Mouse (Mus musculus): Measurements from ENCODE around the gene Rnf144b. TPM values are rescaled to one million over a fixed set of nuclear protein-coding genes. Genes with fewer than 3 reads are reported as not detected.

The Rnf144b gene
- polyA plus RNA-seq, 1 experiment from 2014 or later = 1.6 TPM

- peaks cover 6% of the 10 kb centered on the region; the same call in 1 of the 2 replicates for H3K4me1 ChIP-seq (ENCODE audit: control insufficient read depth, insufficient read depth, low read length)
- no peaks in the 10 kb centered on the region for H3K36me3 ChIP-seq (ENCODE audit: control insufficient read depth, insufficient read depth, low read length)
- H3K27me3 ChIP-seq (ENCODE audit: control insufficient read depth, insufficient read depth, low read length) = no peaks in the 10 kb centered on the region
- H3K27ac ChIP-seq (ENCODE audit: low read depth, low read length) = no peak overlapping the region
- H3K9ac ChIP-seq (ENCODE audit: low read depth, low read length) = no peak overlapping the region
- no peak overlapping the region for H3K4me3 ChIP-seq (ENCODE audit: low read depth, low read length)
- ATAC-seq (replicated peaks; ENCODE audit: insufficient number of reproducible peaks, low FRiP score, low TSS enrichment) = no peak
- H3K4me2 ChIP-seq = no peak overlapping the region
- no peaks in the 10 kb centered on the region for H3K9me3 ChIP-seq (replicated peaks; ENCODE audit: control insufficient read depth, low read length)
- 72% methylated on average over 8 of the region's 8 CpGs for WGBS (ENCODE audit: insufficient replicate concordance)
Measured at GRCm38 (mm10) chr13:47133058-47133457, 10.6 kb downstream of the Rnf144b start.

- Histone ChIP-seq H3K4me3 (ENCODE audit: low read depth, low read length) (no peak overlapping the region), H3K36me3 (ENCODE audit: control insufficient read depth, insufficient read depth, low read length) (peaks cover 3% of the 10 kb centered on the region; the same call in 1 of the 2 replicates), H3K9me3 (replicated peaks; ENCODE audit: control insufficient read depth, low read length) (0 out of 2 replicates have a peak, but pooled peaks cover 4% of the 10 kb centered on the region), H3K27me3 (ENCODE audit: control insufficient read depth, insufficient read depth, low read length) (no peaks in the 10 kb centered on the region), H3K27ac (ENCODE audit: low read depth, low read length) (no peak overlapping the region), H3K4me1 (ENCODE audit: control insufficient read depth, insufficient read depth, low read length) (0 out of 2 replicates have a peak, but pooled peaks cover under 1% of the 10 kb centered on the region), H3K9ac (ENCODE audit: low read depth, low read length) (no peak overlapping the region), H3K4me2 (no peak overlapping the region)
- no peak for ATAC-seq (replicated peaks; ENCODE audit: insufficient number of reproducible peaks, low FRiP score, low TSS enrichment)
- 89% methylated on average over 7 of the region's 7 CpGs for WGBS (ENCODE audit: insufficient replicate concordance)
Measured at GRCm38 (mm10) chr13:47134836-47135235, 12.4 kb downstream of the Rnf144b start.

- no peak overlapping the region for H3K4me2 ChIP-seq
- H3K4me3 ChIP-seq (ENCODE audit: low read depth, low read length) = no peak overlapping the region
- no peaks in the 10 kb centered on the region for H3K4me1 ChIP-seq (ENCODE audit: control insufficient read depth, insufficient read depth, low read length)
- H3K36me3 ChIP-seq (ENCODE audit: control insufficient read depth, insufficient read depth, low read length) = peaks cover 3% of the 10 kb centered on the region; the same call in 1 of the 2 replicates
- 84% methylated on average over 7 of the region's 7 CpGs for WGBS (ENCODE audit: insufficient replicate concordance)
- H3K9me3 ChIP-seq (replicated peaks; ENCODE audit: control insufficient read depth, low read length) = 0 out of 2 replicates have a peak, but pooled peaks cover 4% of the 10 kb centered on the region
- no peak overlapping the region for H3K27ac ChIP-seq (ENCODE audit: low read depth, low read length)
- no peaks in the 10 kb centered on the region for H3K27me3 ChIP-seq (ENCODE audit: control insufficient read depth, insufficient read depth, low read length)
- H3K9ac ChIP-seq (ENCODE audit: low read depth, low read length) = no peak overlapping the region
- ATAC-seq (replicated peaks; ENCODE audit: insufficient number of reproducible peaks, low FRiP score, low TSS enrichment) = no peak
Measured at GRCm38 (mm10) chr13:47135741-47136140, 13.3 kb downstream of the Rnf144b start.

- Histone ChIP-seq H3K27me3 (ENCODE audit: control insufficient read depth, insufficient read depth, low read length) (no peaks in the 10 kb centered on the region), H3K27ac (ENCODE audit: low read depth, low read length) (peak overlapping the region; percentile 37; the same call in 1 of the 2 replicates), H3K4me1 (ENCODE audit: control insufficient read depth, insufficient read depth, low read length) (peaks cover 40% of the 10 kb centered on the region), H3K4me3 (ENCODE audit: low read depth, low read length) (no peak overlapping the region), H3K4me2 (no peak overlapping the region), H3K9me3 (replicated peaks; ENCODE audit: control insufficient read depth, low read length) (0 out of 2 replicates have a peak, but pooled peaks cover 4% of the 10 kb centered on the region), H3K36me3 (ENCODE audit: control insufficient read depth, insufficient read depth, low read length) (peaks cover 3% of the 10 kb centered on the region; the same call in 1 of the 2 replicates), H3K9ac (ENCODE audit: low read depth, low read length) (no peak overlapping the region)
- WGBS (ENCODE audit: insufficient replicate concordance) = 44% methylated on average over 6 of the region's 6 CpGs
- ATAC-seq (replicated peaks; ENCODE audit: insufficient number of reproducible peaks, low FRiP score, low TSS enrichment) = no peak
Measured at GRCm38 (mm10) chr13:47142764-47143163, 20.3 kb downstream of the Rnf144b start.

GRCm38 (mm10) chr13:47145939-47146338 is 23.5 kb downstream of the Rnf144b start:
- no peaks in the 10 kb centered on the region for H3K27me3 ChIP-seq (ENCODE audit: control insufficient read depth, insufficient read depth, low read length)
- WGBS (ENCODE audit: insufficient replicate concordance) = 31% methylated on average over 9 of the region's 9 CpGs
- peak overlapping the region; percentile 34; the same call in 1 of the 2 replicates for H3K4me2 ChIP-seq
- no peak overlapping the region for H3K9ac ChIP-seq (ENCODE audit: low read depth, low read length)
- peak overlapping the region; percentile 71 for H3K27ac ChIP-seq (ENCODE audit: low read depth, low read length)
- 0 out of 2 replicates have a peak, but pooled peaks have one; percentile 44 for ATAC-seq (replicated peaks; ENCODE audit: insufficient number of reproducible peaks, low FRiP score, low TSS enrichment)
- no peak overlapping the region for H3K4me3 ChIP-seq (ENCODE audit: low read depth, low read length)
- no peaks in the 10 kb centered on the region for H3K36me3 ChIP-seq (ENCODE audit: control insufficient read depth, insufficient read depth, low read length)
- peaks cover 50% of the 10 kb centered on the region for H3K4me1 ChIP-seq (ENCODE audit: control insufficient read depth, insufficient read depth, low read length)
- no peaks in the 10 kb centered on the region for H3K9me3 ChIP-seq (replicated peaks; ENCODE audit: control insufficient read depth, low read length)

GRCm38 (mm10) chr13:47146388-47146787 is 23.9 kb downstream of the Rnf144b start:
- H3K27me3 ChIP-seq (ENCODE audit: control insufficient read depth, insufficient read depth, low read length) = no peaks in the 10 kb centered on the region
- peak overlapping the region; percentile 71 for H3K27ac ChIP-seq (ENCODE audit: low read depth, low read length)
- H3K4me2 ChIP-seq = peak overlapping the region; percentile 34
- no peaks in the 10 kb centered on the region for H3K36me3 ChIP-seq (ENCODE audit: control insufficient read depth, insufficient read depth, low read length)
- no peak overlapping the region for H3K4me3 ChIP-seq (ENCODE audit: low read depth, low read length)
- ATAC-seq (replicated peaks; ENCODE audit: insufficient number of reproducible peaks, low FRiP score, low TSS enrichment) = no peak
- H3K9me3 ChIP-seq (replicated peaks; ENCODE audit: control insufficient read depth, low read length) = no peaks in the 10 kb centered on the region
- 51% methylated on average over 7 of the region's 7 CpGs for WGBS (ENCODE audit: insufficient replicate concordance)
- no peak overlapping the region for H3K9ac ChIP-seq (ENCODE audit: low read depth, low read length)
- peaks cover 50% of the 10 kb centered on the region for H3K4me1 ChIP-seq (ENCODE audit: control insufficient read depth, insufficient read depth, low read length)

GRCm38 (mm10) chr13:47148573-47148972 is 26.1 kb downstream of the Rnf144b start:
- Histone ChIP-seq H3K27me3 (ENCODE audit: control insufficient read depth, insufficient read depth, low read length) (no peaks in the 10 kb centered on the region), H3K27ac (ENCODE audit: low read depth, low read length) (peak overlapping the region; percentile 73), H3K9me3 (replicated peaks; ENCODE audit: control insufficient read depth, low read length) (no peaks in the 10 kb centered on the region), H3K4me1 (ENCODE audit: control insufficient read depth, insufficient read depth, low read length) (peaks cover 42% of the 10 kb centered on the region), H3K4me3 (ENCODE audit: low read depth, low read length) (peak overlapping the region; percentile 26), H3K4me2 (peak overlapping the region; percentile 59), H3K36me3 (ENCODE audit: control insufficient read depth, insufficient read depth, low read length) (no peaks in the 10 kb centered on the region), H3K9ac (ENCODE audit: low read depth, low read length) (peak overlapping the region; percentile 48)
- peak; percentile 44; the same call in 1 of the 2 replicates for ATAC-seq (replicated peaks; ENCODE audit: insufficient number of reproducible peaks, low FRiP score, low TSS enrichment)
- WGBS (ENCODE audit: insufficient replicate concordance) = 23% methylated on average over 11 of the region's 11 CpGs

- Histone ChIP-seq H3K9me3 (replicated peaks; ENCODE audit: control insufficient read depth, low read length) (no peaks in the 10 kb centered on the region), H3K4me1 (ENCODE audit: control insufficient read depth, insufficient read depth, low read length) (peaks cover 33% of the 10 kb centered on the region), H3K4me3 (ENCODE audit: low read depth, low read length) (no peak overlapping the region), H3K27me3 (ENCODE audit: control insufficient read depth, insufficient read depth, low read length) (no peaks in the 10 kb centered on the region), H3K27ac (ENCODE audit: low read depth, low read length) (no peak overlapping the region), H3K36me3 (ENCODE audit: control insufficient read depth, insufficient read depth, low read length) (no peaks in the 10 kb centered on the region), H3K4me2 (no peak overlapping the region), H3K9ac (ENCODE audit: low read depth, low read length) (no peak overlapping the region)
- ATAC-seq (replicated peaks; ENCODE audit: insufficient number of reproducible peaks, low FRiP score, low TSS enrichment) = no peak
- WGBS (ENCODE audit: insufficient replicate concordance) = 82% methylated on average over 10 of the region's 10 CpGs
Measured at GRCm38 (mm10) chr13:47149993-47150392, 27.5 kb downstream of the Rnf144b start.

GRCm38 (mm10) chr13:47151060-47151459 is 28.6 kb downstream of the Rnf144b start:
- Histone ChIP-seq H3K36me3 (ENCODE audit: control insufficient read depth, insufficient read depth, low read length) (no peaks in the 10 kb centered on the region), H3K4me1 (ENCODE audit: control insufficient read depth, insufficient read depth, low read length) (peaks cover 23% of the 10 kb centered on the region), H3K4me2 (no peak overlapping the region), H3K9me3 (replicated peaks; ENCODE audit: control insufficient read depth, low read length) (no peaks in the 10 kb centered on the region), H3K9ac (ENCODE audit: low read depth, low read length) (no peak overlapping the region), H3K4me3 (ENCODE audit: low read depth, low read length) (no peak overlapping the region), H3K27me3 (ENCODE audit: control insufficient read depth, insufficient read depth, low read length) (no peaks in the 10 kb centered on the region), H3K27ac (ENCODE audit: low read depth, low read length) (no peak overlapping the region)
- 89% methylated on average over 14 of the region's 14 CpGs for WGBS (ENCODE audit: insufficient replicate concordance)
- ATAC-seq (replicated peaks; ENCODE audit: insufficient number of reproducible peaks, low FRiP score, low TSS enrichment) = no peak

Data from heart, embryonic 11.5 days (tissue).